Mouse (Mus musculus): ENCODE results near the gene Adora2b.

- TF ChIP-seq EP300 (IDR thresholded peaks at IDR 0.05; ENCODE audit: low read depth) (no peak), CTCF (IDR thresholded peaks at IDR 0.05; ENCODE audit: low read depth) (no peak)
Observed at GRCm38 (mm10) chr11:62265642-62266041, 16.9 kb downstream of the Adora2b start.

Measured in liver, embryonic 14.5 days (tissue).